ENCODE assay signal across 16 mouse cellular contexts in the genomic region with DNA sequence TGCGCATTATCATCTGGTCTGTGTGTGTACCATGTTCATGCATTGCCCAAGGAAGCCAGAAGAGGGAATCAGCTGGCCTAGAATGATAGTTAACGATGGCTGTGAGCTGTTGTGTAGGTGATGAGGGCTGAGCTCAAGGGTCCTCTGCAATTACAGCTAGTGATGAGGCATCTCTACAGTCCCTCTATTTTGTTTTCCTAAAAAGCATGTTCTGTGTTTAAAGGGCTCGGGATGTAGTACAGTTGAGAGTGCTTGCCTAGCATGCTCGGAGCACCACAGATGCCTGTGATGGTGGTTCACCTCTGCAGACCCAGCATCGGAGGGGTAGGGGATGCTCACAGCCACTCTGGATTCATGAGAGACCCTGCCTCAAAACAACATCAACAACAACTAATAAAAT.
"Had no signal": no experiment of that assay in that cellular context is flagged by ENCODE, and none has a peak within 500 bp of the region (broad histone marks: within the 10 kb centered on the region; RNA-seq: fewer than 3 reads in every experiment).

No protein-coding gene starts in this region.

- ATAC-seq: liver, postnatal 0 days had no signal

- H3K36me3 ChIP-seq: limb, embryonic 12.5 days; liver, embryonic 13.5 days; midbrain, embryonic 12.5 days; neural tube, embryonic 12.5 days had no signal

- H3K9me3 ChIP-seq: limb, embryonic 12.5 days; liver, embryonic 13.5 days; megakaryocyte, embryonic 14.5 days; midbrain, embryonic 12.5 days; neural tube, embryonic 12.5 days had no signal

- H3K4me2 ChIP-seq: limb, embryonic 12.5 days; liver, embryonic 13.5 days; midbrain, embryonic 12.5 days; neural tube, embryonic 12.5 days had no signal

- H3K4me1 ChIP-seq: liver, embryonic 13.5 days; megakaryocyte, embryonic 14.5 days had no signal

- H3K4me3 ChIP-seq: limb, embryonic 12.5 days; liver, embryonic 13.5 days; megakaryocyte, embryonic 14.5 days; midbrain, embryonic 12.5 days; neural tube, embryonic 12.5 days had no signal

- H3K27me3 ChIP-seq: limb, embryonic 12.5 days; liver, embryonic 13.5 days; megakaryocyte, embryonic 14.5 days; midbrain, embryonic 12.5 days; neural tube, embryonic 12.5 days had no signal

- H3K27ac ChIP-seq: limb, embryonic 12.5 days; liver, embryonic 13.5 days; macrophage; midbrain, embryonic 12.5 days; neural tube, embryonic 12.5 days had no signal

- H3K9ac ChIP-seq: limb, embryonic 12.5 days; liver, embryonic 13.5 days; liver, postnatal 0 days; midbrain, embryonic 12.5 days; neural tube, embryonic 12.5 days had no signal

- DNase-seq: kidney, adult 18-20 months; kidney, postnatal 10 days; kidney, postnatal 4 days; liver; liver, embryonic 13.5 days; liver, postnatal 0 days; lung, postnatal 14 days; right cerebral cortex, postnatal 4 days; spleen, adult 18-20 months; thymus, adult 18-20 months; thymus, postnatal 14 days had no signal
